Mouse (Mus musculus) forebrain, embryonic 11.5 days (tissue): ENCODE results near the gene Nepn. TPM values are rescaled to one million over a fixed set of nuclear protein-coding genes. Genes with fewer than 3 reads are reported as not detected.
"Not testable (repeated sequence)": the region's sequence is repeated elsewhere in the genome, so short reads cannot be mapped to it uniquely, and the experiment has no call there.

Experiments used
- ATAC-seq: fragments of 200-750 bp; cut with Nextera tagmentation; replicated peaks from 2 replicates; pipeline ENCODE4 v1.8.0; 2017; ENCODE audit warnings: moderate TSS enrichment; ENCODE audit not compliant: low FRiP score
- DNase-seq: peaks from one replicate; pipeline ENCODE4 v3.0.0-alpha.2; 2017; ENCODE audit warnings: low spot score
- H3K27ac ChIP-seq: fragments of 300-500 bp; sonication (generic); 2 replicates; pipeline ENCODE4 v1.5.1; 2014; ENCODE audit warnings: low read depth, low read length
- H3K27me3 ChIP-seq: fragments of 300-500 bp; sonication (generic); 2 replicates; pipeline ENCODE4 v1.6.1; 2014; ENCODE audit warnings: mild to moderate bottlenecking, low read length, mixed read lengths; ENCODE audit not compliant: control insufficient read depth, insufficient read depth
- H3K36me3 ChIP-seq: fragments of 300-500 bp; sonication (generic); 2 replicates; pipeline ENCODE4 v1.6.1; 2014; ENCODE audit warnings: mild to moderate bottlenecking, low read length, moderate library complexity, mixed read lengths; ENCODE audit not compliant: control insufficient read depth, insufficient read depth
- H3K4me1 ChIP-seq: fragments of 300-500 bp; sonication (generic); replicated peaks from 2 replicates; pipeline ENCODE4 v1.6.1; 2014; ENCODE audit warnings: low read length, mixed read lengths; ENCODE audit not compliant: control insufficient read depth, insufficient read depth
- H3K4me2 ChIP-seq: fragments of 300-500 bp; sonication (generic); 2 replicates; pipeline ENCODE4 v1.6.1; 2014; ENCODE audit warnings: low read depth, mild to moderate bottlenecking, low read length, moderate library complexity, mixed read lengths; ENCODE audit not compliant: severe bottlenecking
- H3K4me3 ChIP-seq: fragments of 300-500 bp; sonication (generic); 2 replicates; pipeline ENCODE4 v1.5.1; 2014; ENCODE audit warnings: low read depth, low read length
- H3K9ac ChIP-seq: fragments of 300-500 bp; sonication (generic); 2 replicates; pipeline ENCODE4 v1.6.1; 2014; ENCODE audit warnings: low read length
- H3K9me3 ChIP-seq: fragments of 300-500 bp; sonication (generic); 2 replicates; pipeline ENCODE4 v1.6.1; 2016; ENCODE audit warnings: low read length, mixed read lengths; ENCODE audit not compliant: control insufficient read depth
- WGBS: fragments of 180-500 bp; shearing (Covaris S2); extraction: QIAGEN DNeasy Blood & Tissue Kit; methylation state at CpG from one replicate; pipeline ENCODE4 v1.1.7; 2014; 5-methylcytosine and 5-hydroxymethylcytosine counted together
- polyA plus RNA-seq: library from polyadenylated mRNA; unstranded; fragments of >200 nt; fragmentation: Nextera tagmentation; extraction: Ambion mirVana; gene quantifications from 2 replicates; pipeline ENCODE4 v1.2.1, GENCODE M21; 2014

Nepn gene
- polyA plus RNA-seq: not detected in 2 replicates

DNA sequence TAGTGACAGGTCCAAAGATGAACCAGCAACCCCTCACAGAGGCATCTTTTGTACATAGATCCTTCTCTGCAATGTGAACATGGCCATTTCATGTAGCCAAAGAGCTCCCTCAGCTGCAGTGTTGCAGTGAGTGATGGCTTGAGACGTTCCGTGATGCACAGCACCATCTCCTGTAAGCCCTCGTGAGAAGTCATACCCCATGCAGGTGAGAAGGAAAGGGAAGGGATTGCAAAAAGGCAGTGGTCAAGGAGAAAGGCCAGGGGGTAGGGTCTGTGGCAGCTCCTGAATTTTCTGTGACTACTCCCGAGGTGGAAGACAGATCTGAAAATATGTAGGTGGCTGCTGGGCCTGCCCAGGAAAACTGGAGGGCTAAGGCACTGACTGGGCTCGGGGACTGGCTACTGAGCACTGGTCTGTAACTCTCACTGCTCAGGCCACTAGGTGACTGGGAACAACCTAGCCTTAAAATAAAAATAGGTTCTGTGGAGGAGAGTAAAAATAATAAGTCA lies at the start of gene Nepn:
Gene Nepn (plus strand): TSS at position 51 of the 509 bp plus-strand sequence.
- Histone ChIP-seq H3K4me3 (no peak within 1 kb of the TSS), H3K27ac (no peak within 1 kb of the TSS), H3K9ac (no peak within 1 kb of the TSS), H3K9me3 (no peaks in the 10 kb centered on the region), H3K36me3 (no peaks in the 10 kb centered on the region), H3K4me1 (no peaks in the 10 kb centered on the region), H3K4me2 (no peak within 1 kb of the TSS), H3K27me3 (no peaks in the 10 kb centered on the region)
- WGBS: 84% methylated on average over 5 of the region's 5 CpGs
- DNase-seq: no peak
- no peak for ATAC-seq

DNA sequence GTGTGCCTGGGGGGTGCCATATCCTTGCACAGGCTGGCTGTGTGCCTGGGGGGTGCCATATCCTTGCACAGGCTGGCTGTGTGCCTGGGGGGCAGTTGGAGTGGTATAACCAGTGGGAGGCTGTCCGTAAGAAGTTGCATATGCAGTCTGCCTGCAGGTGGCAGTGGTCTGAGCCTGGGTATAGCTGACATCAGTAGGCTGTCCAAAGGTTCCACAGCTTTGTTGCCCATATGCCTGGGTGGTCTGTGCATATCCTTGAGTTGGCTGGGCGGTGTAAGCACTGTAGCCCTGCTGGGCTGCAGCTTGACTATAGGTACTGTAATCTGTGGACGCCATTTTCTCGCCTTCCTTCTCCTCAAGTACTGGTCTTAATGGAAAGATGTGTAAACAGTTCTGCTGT lies 45.4 kb upstream of the Nepn start:
- H3K4me3 ChIP-seq, H3K9ac ChIP-seq, ATAC-seq, H3K27ac ChIP-seq, H3K27me3 ChIP-seq, H3K36me3 ChIP-seq, DNase-seq, H3K4me2 ChIP-seq, H3K4me1 ChIP-seq, H3K9me3 ChIP-seq: not testable (repeated sequence)
- WGBS: 93% methylated on average over 4 of the region's 4 CpGs

DNA sequence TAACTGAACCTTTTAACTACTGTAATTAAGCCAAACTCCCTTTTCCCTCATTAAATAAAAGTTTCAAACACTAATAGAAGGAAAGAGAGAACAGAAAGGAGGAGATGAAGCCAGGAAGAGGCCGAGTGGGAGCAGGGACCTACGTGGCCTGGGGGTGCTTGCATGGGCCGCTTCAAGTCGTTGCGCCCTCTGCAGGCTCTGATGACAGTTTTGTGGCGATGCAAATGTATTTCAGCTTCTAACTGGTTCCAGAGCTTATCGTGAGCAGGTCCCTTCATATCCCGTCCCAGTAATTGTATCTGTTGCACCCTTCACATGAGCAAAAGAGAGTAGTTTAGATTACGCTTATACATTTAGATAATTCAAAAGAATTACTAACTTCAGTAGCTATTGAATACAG lies 35.6 kb upstream of the Nepn start:
- WGBS: 78% methylated on average over 9 of the region's 9 CpGs

DNA sequence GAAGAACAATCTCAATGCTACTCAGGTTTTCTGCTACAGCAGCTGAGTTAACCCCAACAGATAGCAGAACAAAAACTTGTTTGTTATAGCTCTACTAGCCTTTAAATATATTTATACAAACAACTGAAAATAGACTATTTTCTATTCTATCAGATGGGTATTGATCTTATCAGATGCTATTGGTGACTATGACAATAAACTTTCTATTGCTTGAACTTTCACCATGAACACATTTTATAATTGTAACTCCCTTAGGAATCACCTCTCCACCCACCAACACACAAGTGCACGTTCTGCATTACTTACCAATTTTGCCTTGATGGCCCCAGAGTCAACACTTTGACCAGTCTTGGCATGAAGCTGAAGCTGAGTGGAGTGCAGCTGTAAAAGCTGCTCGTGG lies 30.3 kb upstream of the Nepn start, which contains the start of gene Gm26741:
Gene Gm26741 (plus strand): TSS at position 301 of the 400 bp plus-strand sequence.
- Histone ChIP-seq H3K36me3 (no peaks in the 10 kb centered on the region), H3K4me2 (no peak within 1 kb of the TSS), H3K4me1 (no peaks in the 10 kb centered on the region), H3K27ac (no peak within 1 kb of the TSS), H3K9me3 (no peaks in the 10 kb centered on the region), H3K9ac (no peak within 1 kb of the TSS), H3K27me3 (no peaks in the 10 kb centered on the region), H3K4me3 (no peak within 1 kb of the TSS)
- DNase-seq: no peak
- 85% methylated on average over 2 of the region's 2 CpGs for WGBS
- ATAC-seq: no peak

More for the DNA sequence above, 35.6 kb upstream of the Nepn start:
- H3K36me3 ChIP-seq: peaks cover 5% of the 10 kb centered on the region; the same call in 1 of the 2 replicates
- no peak for ATAC-seq
- DNase-seq: no peak
- no peak overlapping the region for H3K27ac ChIP-seq
- no peak overlapping the region for H3K9ac ChIP-seq
- no peaks in the 10 kb centered on the region for H3K9me3 ChIP-seq
- no peaks in the 10 kb centered on the region for H3K27me3 ChIP-seq
- H3K4me2 ChIP-seq: no peak overlapping the region
- no peaks in the 10 kb centered on the region for H3K4me1 ChIP-seq
- H3K4me3 ChIP-seq: no peak overlapping the region

DNA sequence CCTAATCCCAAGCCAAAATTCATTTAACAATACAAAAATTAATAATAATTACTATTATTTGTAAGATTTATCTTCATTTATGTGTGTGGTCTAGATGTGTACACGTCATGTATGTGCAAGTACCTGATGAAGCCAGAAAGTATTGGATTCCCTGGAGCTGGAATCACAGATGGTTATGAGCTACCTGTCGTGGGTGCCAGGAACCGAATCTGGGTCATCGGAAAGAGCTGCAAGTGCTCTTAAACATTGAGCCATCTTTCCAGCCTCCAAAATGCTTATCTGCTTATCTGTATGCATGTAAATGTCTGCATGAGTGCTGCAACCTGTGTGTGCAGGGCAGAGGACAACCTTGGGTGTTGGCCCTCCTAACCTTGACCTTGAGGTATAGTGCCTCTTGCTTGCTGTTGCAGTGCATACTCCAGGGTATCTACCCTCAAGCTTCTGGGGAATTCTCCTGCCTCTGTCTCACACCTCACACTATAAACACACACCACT lies 28.5 kb upstream of the Nepn start:
- H3K4me1 ChIP-seq: no peaks in the 10 kb centered on the region
- no peak overlapping the region for H3K4me2 ChIP-seq
- H3K27ac ChIP-seq: no peak overlapping the region
- H3K4me3 ChIP-seq: no peak overlapping the region
- no peak overlapping the region for H3K9ac ChIP-seq
- WGBS: 96% methylated on average over 4 of the region's 4 CpGs
- no peaks in the 10 kb centered on the region for H3K27me3 ChIP-seq
- no peaks in the 10 kb centered on the region for H3K36me3 ChIP-seq
- ATAC-seq (no peak), DNase-seq (no peak)
- no peaks in the 10 kb centered on the region for H3K9me3 ChIP-seq

DNA sequence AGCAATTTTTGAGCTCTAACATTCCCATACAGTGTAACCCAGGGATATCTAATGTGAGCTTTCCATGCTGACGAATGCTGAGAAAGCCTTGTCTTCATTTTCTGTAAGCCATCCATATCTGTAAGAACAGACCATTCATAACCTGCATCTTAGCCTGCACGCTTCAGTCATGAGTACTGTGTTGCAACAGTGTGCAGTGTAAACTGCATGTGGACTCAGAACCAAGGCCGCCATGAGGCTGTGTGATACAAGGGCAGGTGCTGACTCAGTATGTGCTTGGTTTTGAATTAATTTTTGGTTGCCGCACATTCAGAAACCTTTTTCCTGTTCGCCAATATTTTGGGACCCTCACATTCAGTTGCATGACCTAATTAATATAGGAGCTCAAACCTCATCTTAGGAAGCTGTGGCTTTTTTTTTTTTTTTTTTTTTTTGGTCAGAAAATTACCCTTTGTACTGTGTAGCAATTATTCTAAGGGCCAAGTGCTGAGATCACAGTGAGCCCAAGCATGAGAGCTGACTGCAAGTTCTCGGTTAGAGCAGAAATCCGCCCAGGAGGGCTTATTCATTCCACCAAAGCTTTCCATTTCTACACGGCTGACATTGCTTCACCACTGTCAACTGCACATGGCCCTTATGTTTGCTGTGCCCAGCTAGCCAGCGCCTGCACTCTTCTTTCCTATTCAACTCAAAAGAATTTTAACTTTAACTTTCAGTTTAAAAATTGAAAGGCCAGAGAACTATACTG lies 27.7 kb upstream of the Nepn start:
- Histone ChIP-seq H3K4me1 (no peaks in the 10 kb centered on the region), H3K36me3 (no peaks in the 10 kb centered on the region), H3K27ac (no peak overlapping the region), H3K9ac (no peak overlapping the region), H3K27me3 (no peaks in the 10 kb centered on the region), H3K9me3 (no peaks in the 10 kb centered on the region), H3K4me2 (no peak overlapping the region), H3K4me3 (no peak overlapping the region)
- WGBS: 85% methylated on average over 9 of the region's 9 CpGs
- DNase-seq: no peak
- ATAC-seq: no peak

DNA sequence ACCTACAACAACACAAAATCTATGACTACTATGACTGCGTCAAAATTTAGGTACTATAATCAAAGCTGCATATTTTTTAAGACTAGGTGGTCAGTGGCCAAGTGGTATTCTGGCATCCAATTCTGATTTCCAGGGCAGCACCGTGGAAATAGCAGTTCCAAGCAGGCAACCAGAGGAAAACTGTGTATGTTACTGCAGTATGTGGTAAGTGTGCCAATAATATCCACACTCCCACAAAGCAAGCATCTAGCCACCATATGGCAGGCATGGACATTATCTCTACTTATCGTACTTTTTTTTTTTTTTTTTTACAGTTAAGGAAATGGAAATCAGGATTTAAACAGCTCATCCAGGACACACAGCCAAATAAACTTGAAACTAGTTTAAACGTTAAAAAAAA lies 20.4 kb upstream of the Nepn start:
- no peaks in the 10 kb centered on the region for H3K4me1 ChIP-seq
- no peak overlapping the region for H3K4me2 ChIP-seq
- no peak for ATAC-seq
- no peak overlapping the region for H3K27ac ChIP-seq
- no peaks in the 10 kb centered on the region for H3K27me3 ChIP-seq
- H3K9ac ChIP-seq: no peak overlapping the region
- H3K9me3 ChIP-seq: no peaks in the 10 kb centered on the region
- 95% methylated on average over 4 of the region's 4 CpGs for WGBS
- no peak overlapping the region for H3K4me3 ChIP-seq
- no peaks in the 10 kb centered on the region for H3K36me3 ChIP-seq
- no peak for DNase-seq

DNA sequence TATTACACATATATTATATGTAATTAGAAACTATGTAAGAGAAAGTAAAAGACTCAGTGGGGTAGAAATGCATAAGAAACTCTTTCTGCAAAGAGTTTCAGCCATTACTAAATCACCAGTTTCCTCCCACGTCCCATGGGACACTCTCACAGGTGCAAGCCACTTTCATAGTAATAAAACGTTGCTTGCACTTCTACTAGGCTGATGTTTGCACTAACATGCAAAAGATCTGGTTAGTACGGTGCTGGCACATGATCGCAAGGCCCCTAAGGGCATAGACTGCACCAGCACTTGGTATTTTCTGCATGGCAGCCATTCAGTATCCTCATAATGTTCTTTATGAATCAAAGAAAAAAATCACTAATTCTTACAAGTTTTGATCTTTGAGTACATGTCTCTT lies 14.9 kb upstream of the Nepn start:
- no peaks in the 10 kb centered on the region for H3K4me1 ChIP-seq
- H3K27me3 ChIP-seq: no peaks in the 10 kb centered on the region
- WGBS: 86% methylated on average over 4 of the region's 4 CpGs
- no peaks in the 10 kb centered on the region for H3K36me3 ChIP-seq
- no peaks in the 10 kb centered on the region for H3K9me3 ChIP-seq
- DNase-seq (no peak), ATAC-seq (no peak)
- no peak overlapping the region for H3K9ac ChIP-seq
- no peak overlapping the region for H3K27ac ChIP-seq
- H3K4me3 ChIP-seq: no peak overlapping the region
- H3K4me2 ChIP-seq: no peak overlapping the region

DNA sequence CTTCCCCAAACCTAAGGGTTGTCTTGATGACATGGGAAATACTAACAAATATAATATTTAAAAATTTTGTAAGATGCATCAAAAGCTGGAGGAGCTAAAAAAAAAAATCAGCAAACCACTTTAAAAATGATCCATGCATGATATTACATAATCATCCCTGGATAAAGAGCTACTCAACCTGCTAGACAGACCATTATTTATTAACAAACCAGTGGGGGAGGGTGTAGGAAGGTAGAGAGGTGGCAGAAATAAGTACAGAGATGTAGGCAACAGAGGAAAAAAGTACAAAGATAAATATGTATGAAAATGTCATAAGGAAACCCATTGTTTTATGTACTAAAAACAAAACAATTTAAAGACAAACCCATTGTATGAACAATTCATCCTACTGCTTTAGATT lies 14.1 kb upstream of the Nepn start:
- ATAC-seq: no peak

More for the DNA sequence above, 14.1 kb upstream of the Nepn start:
- Histone ChIP-seq H3K4me2 (no peak overlapping the region), H3K4me3 (no peak overlapping the region), H3K27me3 (no peaks in the 10 kb centered on the region), H3K4me1 (no peaks in the 10 kb centered on the region), H3K27ac (no peak overlapping the region), H3K9ac (no peak overlapping the region), H3K9me3 (no peaks in the 10 kb centered on the region), H3K36me3 (no peaks in the 10 kb centered on the region)
- no peak for DNase-seq
